In the genomic region with DNA sequence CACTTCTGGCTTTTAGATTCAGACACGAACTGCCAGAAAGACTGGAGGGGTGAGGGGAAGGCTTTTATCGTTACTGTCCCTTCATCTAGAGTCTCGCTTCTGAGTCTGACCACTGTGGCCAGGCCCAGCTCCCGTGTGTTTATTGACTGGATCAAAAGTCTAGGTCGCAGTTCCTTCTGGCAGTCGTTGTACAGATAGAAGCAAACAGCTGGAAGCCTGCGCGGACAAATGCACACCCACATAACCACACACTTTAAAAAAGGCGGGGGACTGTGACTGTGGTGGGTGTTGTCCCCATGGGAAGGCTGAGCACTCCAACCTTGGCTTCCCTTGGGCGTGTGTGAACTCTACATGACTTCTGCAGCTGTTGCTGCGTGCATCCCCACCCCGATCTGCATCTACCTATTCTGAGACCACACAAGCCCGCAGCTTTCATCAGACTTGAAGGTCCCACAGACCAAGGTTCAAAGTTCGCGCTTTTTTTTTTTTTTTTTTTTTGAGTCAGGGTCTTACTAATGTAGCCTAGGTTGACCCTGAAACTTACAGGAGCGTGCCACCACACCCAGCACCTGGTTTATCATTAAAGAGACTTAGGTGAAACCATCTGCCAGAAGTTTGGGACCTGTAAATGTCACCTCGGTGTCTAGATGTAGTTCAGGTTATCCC, we compare ENCODE assay signal across 8 mouse cellular contexts. TPM values are rescaled to one million over a fixed set of nuclear protein-coding genes. Genes with fewer than 3 reads are reported as not detected.
DNase-seq lines count a peak whose midpoint lies in the region; ATAC-seq and TF ChIP-seq lines count a peak whose summit lies in the region.

No protein-coding gene starts in this region.

- DNase-seq in retina, embryonic 14.5 days (ENCODE audit: low spot score) = peak; percentile 37
- DNase-seq in retina, postnatal 1 day = no peak
- peak; percentile 56 for DNase-seq in embryo, embryonic 10.5 days (ENCODE audit: low spot score)
- peak; percentile 87 for DNase-seq in lung, postnatal 0 days (ENCODE audit: low spot score)
- DNase-seq in spleen, adult 18-20 months = no peak

- H3K9ac ChIP-seq in heart, embryonic 12.5 days = peak overlapping the region; percentile 46
- 0 out of 2 replicates have a peak overlapping the region, but pooled peaks have one; percentile 45 for H3K9ac ChIP-seq in kidney, embryonic 15.5 days
- H3K9ac ChIP-seq in lung, postnatal 0 days (replicated peaks; ENCODE audit: low read depth) = no peak overlapping the region
- peak overlapping the region; percentile 83 for H3K9ac ChIP-seq in stomach, embryonic 16.5 days (ENCODE audit: low read length)

- ATAC-seq in heart, embryonic 12.5 days (ENCODE audit: insufficient number of reproducible peaks, low FRiP score) = no peak
- no peak for ATAC-seq in kidney, embryonic 15.5 days (replicated peaks; ENCODE audit: low FRiP score)
- ATAC-seq in lung, postnatal 0 days = peak; percentile 47
- peak; percentile 34; the same call in 1 of the 2 replicates for ATAC-seq in stomach, embryonic 16.5 days (ENCODE audit: insufficient read depth, low FRiP score)

- H3K9me3 ChIP-seq in heart, embryonic 12.5 days (replicated peaks) = no peaks in the 10 kb centered on the region
- H3K9me3 ChIP-seq in kidney, embryonic 15.5 days (replicated peaks) = no peaks in the 10 kb centered on the region
- no peaks in the 10 kb centered on the region for H3K9me3 ChIP-seq in lung, postnatal 0 days (ENCODE audit: low read length)
- H3K9me3 ChIP-seq in stomach, embryonic 16.5 days (replicated peaks; ENCODE audit: control insufficient read depth, low read length) = no peaks in the 10 kb centered on the region

- TF ChIP-seq EP300 in lung, postnatal 0 days (IDR thresholded peaks at IDR 0.05) = no peak

- H3K4me2 ChIP-seq in heart, embryonic 12.5 days = peak overlapping the region; percentile 75
- H3K4me2 ChIP-seq in kidney, embryonic 15.5 days = peak overlapping the region; percentile 85
- H3K4me2 ChIP-seq in lung, postnatal 0 days (replicated peaks; ENCODE audit: low read depth, low read length) = peak overlapping the region; percentile 71
- H3K4me2 ChIP-seq in stomach, embryonic 16.5 days (ENCODE audit: low read depth, low read length) = peak overlapping the region; percentile 96

- peak overlapping the region; percentile 91 for H3K27ac ChIP-seq in heart, embryonic 12.5 days (ENCODE audit: poor library complexity, severe bottlenecking)
- H3K27ac ChIP-seq in kidney, embryonic 15.5 days = peak overlapping the region; percentile 95
- H3K27ac ChIP-seq in lung, postnatal 0 days (ENCODE audit: low read length) = peak overlapping the region; percentile 87
- H3K27ac ChIP-seq in stomach, embryonic 16.5 days (ENCODE audit: low read length) = peak overlapping the region; percentile 98

- 16% methylated on average over 17 of the region's 17 CpGs for WGBS in heart, embryonic 12.5 days
- WGBS in kidney, embryonic 15.5 days = 10% methylated on average over 17 of the region's 17 CpGs
- 15% methylated on average over 17 of the region's 17 CpGs for WGBS in lung, postnatal 0 days
- WGBS in stomach, embryonic 16.5 days = 9% methylated on average over 17 of the region's 17 CpGs

- H3K36me3 ChIP-seq in heart, embryonic 12.5 days = no peaks in the 10 kb centered on the region
- H3K36me3 ChIP-seq in kidney, embryonic 15.5 days = no peaks in the 10 kb centered on the region
- no peaks in the 10 kb centered on the region for H3K36me3 ChIP-seq in lung, postnatal 0 days (ENCODE audit: insufficient read depth, low read length)
- H3K36me3 ChIP-seq in stomach, embryonic 16.5 days (ENCODE audit: control insufficient read depth, insufficient read depth, low read length) = no peaks in the 10 kb centered on the region

- peaks cover 34% of the 10 kb centered on the region for H3K4me1 ChIP-seq in heart, embryonic 12.5 days (replicated peaks)
- H3K4me1 ChIP-seq in kidney, embryonic 15.5 days = peaks cover 48% of the 10 kb centered on the region
- peaks cover 11% of the 10 kb centered on the region for H3K4me1 ChIP-seq in lung, postnatal 0 days (ENCODE audit: insufficient read depth, low read depth, low read length)
- peaks cover 25% of the 10 kb centered on the region for H3K4me1 ChIP-seq in stomach, embryonic 16.5 days (ENCODE audit: control insufficient read depth, insufficient read depth, low read length)

- TF ChIP-seq CTCF in lung, postnatal 0 days (IDR thresholded peaks at IDR 0.05) = no peak

- peak overlapping the region; percentile 51 for H3K4me3 ChIP-seq in heart, embryonic 12.5 days
- peak overlapping the region; percentile 46 for H3K4me3 ChIP-seq in kidney, embryonic 15.5 days (replicated peaks)
- H3K4me3 ChIP-seq in lung, postnatal 0 days (ENCODE audit: low read depth, low read length) = peak overlapping the region; percentile 34; the same call in 1 of the 2 replicates
- peak overlapping the region; percentile 53 for H3K4me3 ChIP-seq in stomach, embryonic 16.5 days (replicated peaks; ENCODE audit: low read length)

- H3K27me3 ChIP-seq in heart, embryonic 12.5 days (replicated peaks) = 0 out of 2 replicates have a peak, but pooled peaks cover 3% of the 10 kb centered on the region
- peaks cover 20% of the 10 kb centered on the region for H3K27me3 ChIP-seq in kidney, embryonic 15.5 days
- no peaks in the 10 kb centered on the region for H3K27me3 ChIP-seq in lung, postnatal 0 days (replicated peaks; ENCODE audit: insufficient read depth, low read length)
- H3K27me3 ChIP-seq in stomach, embryonic 16.5 days (ENCODE audit: control insufficient read depth, insufficient read depth, low read length) = no peaks in the 10 kb centered on the region

RNA-seq across cellular contexts. Expression of gene Hes1, which starts 54.5 kb away (rescaled TPM):
- polyA plus RNA-seq in heart, embryonic 12.5 days (2016; fragmentation: Nextera tagmentation; extraction: Ambion mirVana) = 32.7 and 34.7 TPM in 2 replicates
- polyA plus RNA-seq in kidney, embryonic 15.5 days (2015; fragmentation: Nextera tagmentation; extraction: Ambion mirVana) = 57.4 and 63.3 TPM in 2 replicates
- polyA plus RNA-seq in lung, postnatal 0 days (2015; fragmentation: Nextera tagmentation; extraction: Ambion mirVana) = 89.1 and 93.9 TPM in 2 replicates
- polyA plus RNA-seq in stomach, embryonic 16.5 days (2015; fragmentation: Nextera tagmentation; extraction: Ambion mirVana) = 34.4 and 38.5 TPM in 2 replicates

Comparison
In these comparisons a context has a peak if more than half of its experiments do, and no peak if none do; other contexts are left out.
1. DNase-seq: peak in retina, embryonic 14.5 days (single experiment), embryo, embryonic 10.5 days (single experiment) and lung, postnatal 0 days (single experiment); none in retina, postnatal 1 day (single experiment) and spleen, adult 18-20 months (0 of 2).
2. ATAC-seq: peak in lung, postnatal 0 days (single experiment) and stomach, embryonic 16.5 days (single experiment); none in heart, embryonic 12.5 days (single experiment) and kidney, embryonic 15.5 days (single experiment).
3. Peak in every context shown above with its lines, with median percentiles within 50 percentile points of each other: H3K27ac ChIP-seq, H3K4me2 ChIP-seq and H3K4me3 ChIP-seq.